Mouse (Mus musculus) testis, adult 2 months (tissue): ENCODE data around the gene Hist3h2ba.

Source experiments
- CTCF ChIP-seq: fragments of 200-500 bp; IDR thresholded peaks from 2 replicates; pipeline ENCODE4 v1.5.1; 2012; ENCODE audit warnings: low read depth, mild to moderate bottlenecking, inconsistent platforms, low read length, moderate library complexity; ENCODE audit not compliant: control insufficient read depth, insufficient read depth, insufficient replicate concordance
- POLR2A ChIP-seq: fragments of 200-500 bp; IDR thresholded peaks from 2 replicates; pipeline ENCODE4 v1.6.1; 2012; ENCODE audit warnings: low read depth, mild to moderate bottlenecking, inconsistent platforms, low read length, moderate library complexity; ENCODE audit not compliant: control insufficient read depth

DNA sequence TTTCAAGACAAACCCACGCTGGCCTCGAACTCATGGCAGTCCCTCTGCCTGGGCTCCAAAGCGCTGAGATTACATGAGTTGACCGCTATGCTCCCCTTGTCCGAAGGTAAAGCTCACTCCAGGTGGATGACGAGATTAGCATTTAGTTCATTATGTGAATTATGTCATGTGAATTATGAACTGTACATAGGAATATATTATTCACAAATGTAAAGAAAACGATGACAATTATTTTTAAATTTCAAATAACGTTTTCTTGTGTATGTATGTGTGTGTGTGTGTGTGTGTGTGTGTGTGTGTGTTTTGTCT, 44.4 kb upstream of the Hist3h2ba start:
- TF ChIP-seq POLR2A (no peak), CTCF (no peak)
